Mouse (Mus musculus): Measurements from ENCODE around the gene Psg26. TPM values are rescaled to one million over a fixed set of nuclear protein-coding genes. Genes with fewer than 3 reads are reported as not detected.
"Not testable (repeated sequence)": the region's sequence is repeated elsewhere in the genome, so short reads cannot be mapped to it uniquely, and the experiment has no call there.

Gene Psg26
- polyA plus RNA-seq (2015; fragmentation: Nextera tagmentation; extraction: Ambion mirVana) = not detected in 2 replicates

DNA sequence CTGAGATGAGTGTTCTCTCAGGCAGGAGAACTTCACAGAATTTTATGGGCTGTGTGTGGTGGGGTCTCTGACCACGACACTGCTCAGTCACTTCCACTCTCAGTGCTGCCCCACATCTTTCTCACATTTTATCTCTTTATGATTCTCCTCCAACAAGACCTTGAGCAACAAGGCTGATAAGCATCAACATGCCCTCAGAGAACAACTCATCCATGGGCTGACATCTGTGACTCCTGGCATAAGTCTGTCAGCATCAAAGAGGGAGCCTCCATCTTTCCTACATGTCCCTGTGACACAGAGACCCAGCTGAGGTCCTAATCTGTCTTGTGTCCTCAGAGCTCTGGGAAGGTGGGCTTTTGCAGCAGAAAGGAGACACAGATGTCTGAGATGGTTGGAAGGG is at the start of gene Psg26:
TSS of gene Psg26 (minus strand) at position 101 of the 400 bp plus-strand sequence.
- H3K9me3 ChIP-seq = peaks cover 30% of the 10 kb centered on the region
- no peak within 1 kb of the TSS for H3K4me3 ChIP-seq
- no peak within 1 kb of the TSS for H3K9ac ChIP-seq
- 71% methylated on average over 1 of the region's 1 CpGs for WGBS
- H3K27ac ChIP-seq = no peak within 1 kb of the TSS
- no peaks in the 10 kb centered on the region for H3K4me1 ChIP-seq
- no peaks in the 10 kb centered on the region for H3K36me3 ChIP-seq
- no peak for ATAC-seq (ENCODE audit: low FRiP score, low read depth)
- no peak within 1 kb of the TSS for H3K4me2 ChIP-seq (replicated peaks)
- no peaks in the 10 kb centered on the region for H3K27me3 ChIP-seq

DNA sequence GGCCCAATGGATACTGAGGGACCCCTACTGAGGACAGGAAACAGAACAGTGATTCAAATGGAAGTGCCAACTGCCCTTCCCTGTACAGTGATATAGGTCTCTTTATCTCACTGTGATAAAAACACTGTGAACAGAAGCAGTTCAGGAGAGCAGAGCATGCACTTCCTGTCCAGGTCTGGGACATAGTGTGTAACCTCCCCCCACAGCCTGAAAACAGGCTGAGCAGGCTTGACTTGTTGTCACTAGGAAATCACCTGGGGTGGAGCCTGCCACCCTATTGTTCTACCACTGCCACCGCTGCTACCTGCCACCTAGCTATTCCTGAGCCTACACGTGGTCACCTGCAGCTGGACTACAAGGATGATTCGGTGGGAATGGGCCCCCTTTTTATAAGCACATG is 49.4 kb upstream of the Psg26 start:
- Histone ChIP-seq H3K9ac (no peak overlapping the region), H3K36me3 (no peaks in the 10 kb centered on the region), H3K4me2 (replicated peaks) (no peak overlapping the region), H3K4me3 (no peak overlapping the region), H3K4me1 (no peaks in the 10 kb centered on the region), H3K27me3 (no peaks in the 10 kb centered on the region), H3K9me3 (0 out of 2 replicates have a peak, but pooled peaks cover 11% of the 10 kb centered on the region), H3K27ac (no peak overlapping the region)
- no peak for ATAC-seq (ENCODE audit: low FRiP score, low read depth)
- WGBS = 46% methylated on average over 3 of the region's 3 CpGs

DNA sequence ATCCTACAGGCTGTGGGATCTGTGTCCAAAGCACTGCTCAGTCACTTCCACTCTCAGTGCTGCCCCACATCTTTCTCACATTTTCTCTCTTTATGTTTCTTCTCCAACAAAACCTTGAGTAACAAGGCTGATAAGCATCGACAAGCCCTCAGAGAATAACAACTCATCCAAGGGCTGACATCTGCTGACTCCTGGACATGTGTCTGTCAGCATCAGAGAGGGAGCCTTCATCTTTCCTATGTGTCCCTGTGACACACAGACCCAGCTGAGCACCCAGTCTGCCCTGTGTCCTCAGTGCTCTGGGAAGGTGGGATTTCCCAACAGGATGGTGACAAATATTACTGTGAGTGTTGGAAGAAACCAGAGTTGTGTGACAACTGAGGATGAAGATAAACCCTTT is 48.2 kb upstream of the Psg26 start, which contains the start of gene Psg25:
TSS of gene Psg25 (minus strand) at position 101 of the 400 bp plus-strand sequence.
- no peak within 1 kb of the TSS for H3K27ac ChIP-seq
- no peak within 1 kb of the TSS for H3K4me2 ChIP-seq (replicated peaks)
- H3K9me3 ChIP-seq = 0 out of 2 replicates have a peak, but pooled peaks cover 13% of the 10 kb centered on the region
- H3K4me1 ChIP-seq = no peaks in the 10 kb centered on the region
- no peaks in the 10 kb centered on the region for H3K36me3 ChIP-seq
- no peak within 1 kb of the TSS for H3K9ac ChIP-seq
- no peak for ATAC-seq (ENCODE audit: low FRiP score, low read depth)
- no peak within 1 kb of the TSS for H3K4me3 ChIP-seq
- H3K27me3 ChIP-seq = no peaks in the 10 kb centered on the region
- WGBS = 81% methylated on average over 1 of the region's 1 CpGs

DNA sequence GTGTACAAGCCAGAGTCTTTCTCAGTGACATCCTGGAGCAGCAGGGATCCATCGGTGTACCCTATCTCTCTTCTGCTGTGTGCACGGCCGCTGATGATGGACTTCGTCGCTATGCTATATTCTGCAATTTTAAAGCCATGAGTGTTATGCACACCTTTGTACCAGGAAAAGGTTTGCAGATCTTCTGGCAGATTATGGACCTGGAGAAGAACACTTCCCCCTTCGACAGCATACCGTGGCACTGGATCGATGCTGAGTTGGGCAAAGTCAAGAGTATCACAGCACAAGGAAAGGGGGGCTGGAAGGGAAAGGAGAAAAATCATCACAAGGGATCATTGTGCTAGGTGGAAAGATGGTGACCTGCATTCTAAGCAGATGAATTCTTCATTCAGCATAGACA is 40.7 kb upstream of the Psg26 start:
- 92% methylated on average over 8 of the region's 8 CpGs for WGBS
- no peaks in the 10 kb centered on the region for H3K27me3 ChIP-seq

DNA sequence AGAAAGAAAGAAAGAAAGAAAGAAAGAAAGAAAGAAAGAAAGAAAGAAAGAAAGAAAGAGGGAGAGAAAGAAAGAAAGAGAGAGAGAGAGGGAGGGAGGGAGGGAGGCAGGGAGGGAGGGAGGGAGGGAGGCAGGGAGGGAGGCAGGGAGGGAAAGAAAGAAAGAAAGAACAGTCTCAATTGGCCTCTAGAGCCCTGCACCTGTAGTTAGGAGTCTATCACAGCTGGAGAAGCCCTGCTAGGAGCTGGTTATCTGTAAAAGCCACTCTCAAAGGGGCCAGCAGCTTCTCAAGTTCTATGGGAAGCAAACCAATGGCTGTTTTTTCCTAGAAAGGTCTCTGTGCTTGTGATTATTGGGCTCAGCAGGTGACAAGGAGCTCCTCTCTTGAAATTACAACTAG is 28.9 kb upstream of the Psg26 start:
- H3K27ac ChIP-seq; H3K4me1 ChIP-seq; H3K9ac ChIP-seq; H3K4me3 ChIP-seq; ATAC-seq (ENCODE audit: low FRiP score, low read depth); H3K9me3 ChIP-seq; H3K36me3 ChIP-seq; H3K27me3 ChIP-seq; H3K4me2 ChIP-seq (replicated peaks): not testable (repeated sequence)

More for the DNA sequence above, 40.7 kb upstream of the Psg26 start:
- ATAC-seq (ENCODE audit: low FRiP score, low read depth) = no peak
- Histone ChIP-seq H3K9ac (no peak overlapping the region), H3K4me1 (no peaks in the 10 kb centered on the region), H3K9me3 (peaks cover 17% of the 10 kb centered on the region), H3K36me3 (no peaks in the 10 kb centered on the region), H3K4me3 (no peak overlapping the region), H3K4me2 (replicated peaks) (no peak overlapping the region), H3K27ac (no peak overlapping the region)

DNA sequence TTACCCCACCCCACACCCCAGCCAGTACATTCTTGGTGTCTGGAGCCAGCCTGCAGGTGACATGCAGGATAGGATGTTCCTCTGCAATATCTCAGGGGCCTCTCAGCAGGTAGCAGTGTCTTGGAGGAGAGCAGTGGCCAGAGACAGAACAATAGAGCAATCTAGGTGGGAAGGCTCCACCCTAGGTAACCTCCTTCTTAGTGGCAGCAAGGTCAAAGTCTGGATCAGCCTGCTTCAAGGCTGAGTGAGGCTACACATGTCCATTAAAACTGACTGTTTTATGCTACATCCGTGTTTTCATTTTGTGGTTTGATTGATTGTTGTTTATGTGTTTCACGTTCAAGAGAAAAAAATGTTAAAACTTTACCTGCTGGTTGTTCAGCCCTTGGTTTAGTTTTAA is 28.4 kb upstream of the Psg26 start:
- not testable (repeated sequence) for H3K9me3 ChIP-seq; H3K4me3 ChIP-seq; ATAC-seq (ENCODE audit: low FRiP score, low read depth); H3K36me3 ChIP-seq; H3K4me1 ChIP-seq; H3K27ac ChIP-seq; H3K9ac ChIP-seq; H3K27me3 ChIP-seq; H3K4me2 ChIP-seq (replicated peaks)
- WGBS = 34% methylated on average over 2 of the region's 2 CpGs

DNA sequence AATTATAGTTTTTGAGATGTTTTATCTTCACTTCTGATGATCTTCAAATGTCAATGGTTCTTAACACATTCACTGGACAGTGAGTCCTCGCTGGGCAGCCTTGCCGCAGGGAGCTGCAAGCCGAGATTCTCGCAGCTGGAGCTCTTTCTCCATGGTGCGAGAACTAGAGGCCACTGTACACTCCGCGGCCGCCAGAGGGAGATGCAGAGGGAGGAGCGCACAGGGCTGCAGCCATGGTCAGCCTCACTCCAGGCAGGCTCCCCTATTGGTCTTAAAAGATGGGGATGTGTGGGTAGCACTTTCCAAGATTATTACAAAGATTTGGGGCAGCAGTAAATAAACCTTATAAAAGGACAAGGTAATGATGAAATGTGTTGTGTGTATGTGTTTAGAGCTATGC is 27.5 kb upstream of the Psg26 start:
- no peak overlapping the region for H3K9ac ChIP-seq
- WGBS = 21% methylated on average over 9 of the region's 9 CpGs
- no peak for ATAC-seq (ENCODE audit: low FRiP score, low read depth)
- H3K36me3 ChIP-seq = no peaks in the 10 kb centered on the region
- H3K4me2 ChIP-seq (replicated peaks) = no peak overlapping the region
- H3K27ac ChIP-seq = no peak overlapping the region
- no peak overlapping the region for H3K4me3 ChIP-seq
- H3K4me1 ChIP-seq = no peaks in the 10 kb centered on the region
- no peaks in the 10 kb centered on the region for H3K27me3 ChIP-seq
- H3K9me3 ChIP-seq = no peaks in the 10 kb centered on the region

DNA sequence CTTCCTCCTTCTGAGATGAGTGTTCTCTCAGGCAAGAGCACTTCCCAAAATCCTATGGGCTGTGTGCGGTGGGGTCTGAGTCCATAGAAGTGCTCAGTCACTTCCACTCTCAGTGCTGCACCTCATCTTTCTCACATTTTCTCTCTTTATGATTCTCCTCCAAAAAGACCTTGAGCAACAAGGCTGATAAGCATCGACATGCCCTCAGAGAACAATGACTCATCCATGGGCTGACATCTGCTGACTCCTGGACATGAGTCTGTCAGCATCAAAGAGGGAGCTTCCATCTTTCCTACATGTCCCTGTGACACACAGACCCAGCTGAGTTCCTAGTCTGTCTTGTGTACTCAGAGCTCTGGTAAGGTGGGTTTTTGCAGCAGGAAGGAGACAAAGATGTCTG is 52.0 kb downstream of the Psg26 start, which contains the start of gene Psg28:
TSS of gene Psg28 (minus strand) at position 101 of the 400 bp plus-strand sequence.
- not testable (repeated sequence) for H3K4me1 ChIP-seq; ATAC-seq (ENCODE audit: low FRiP score, low read depth); H3K4me2 ChIP-seq (replicated peaks); H3K27me3 ChIP-seq; H3K4me3 ChIP-seq; H3K36me3 ChIP-seq; H3K27ac ChIP-seq; H3K9ac ChIP-seq
- peaks cover 25% of the 10 kb centered on the region for H3K9me3 ChIP-seq
- 72% methylated on average over 2 of the region's 2 CpGs for WGBS

Other genes starting within 250 kb of the Psg26 start
- 0.19 and 0.25 TPM in 2 replicates for gene Mill1, start 238.8 kb downstream of the Psg26 start, polyA plus RNA-seq (2015; fragmentation: Nextera tagmentation; extraction: Ambion mirVana)
- gene Psg18, start 129.2 kb downstream of the Psg26 start, polyA plus RNA-seq (2015; fragmentation: Nextera tagmentation; extraction: Ambion mirVana) = not detected in 2 replicates
- gene Psg28, start 52.1 kb downstream of the Psg26 start, polyA plus RNA-seq (2015; fragmentation: Nextera tagmentation; extraction: Ambion mirVana) = not detected in 2 replicates
- gene Psg25, start 48.1 kb upstream of the Psg26 start, polyA plus RNA-seq (2015; fragmentation: Nextera tagmentation; extraction: Ambion mirVana) = not detected in 2 replicates
- not detected in 2 replicates for gene Psg27, start 83.1 kb upstream of the Psg26 start, polyA plus RNA-seq (2015; fragmentation: Nextera tagmentation; extraction: Ambion mirVana)
- not detected in 2 replicates for gene Psg23, start 132.3 kb upstream of the Psg26 start, polyA plus RNA-seq (2015; fragmentation: Nextera tagmentation; extraction: Ambion mirVana)
- not detected in 2 replicates for gene Psg21, start 172.5 kb upstream of the Psg26 start, polyA plus RNA-seq (2015; fragmentation: Nextera tagmentation; extraction: Ambion mirVana)
- not detected in 2 replicates for gene Psg20, start 202.0 kb upstream of the Psg26 start, polyA plus RNA-seq (2015; fragmentation: Nextera tagmentation; extraction: Ambion mirVana)
- gene Psg22, start 233.9 kb upstream of the Psg26 start, polyA plus RNA-seq (2015; fragmentation: Nextera tagmentation; extraction: Ambion mirVana) = not detected in 2 replicates

Measured in limb, embryonic 13.5 days (tissue).